Mouse (Mus musculus): ENCODE data around the gene Josd1. TPM values are rescaled to one million over a fixed set of nuclear protein-coding genes. Genes with fewer than 3 reads are reported as not detected.

Gene Josd1
- 54.7 TPM for polyA plus RNA-seq (2017; shearing (Covaris generic))

GRCm38 (mm10) chr15:79687646-79688267 lies at the start of gene Josd1:
Gene Josd1 (minus strand): TSS chr15:79687919.

DNA sequence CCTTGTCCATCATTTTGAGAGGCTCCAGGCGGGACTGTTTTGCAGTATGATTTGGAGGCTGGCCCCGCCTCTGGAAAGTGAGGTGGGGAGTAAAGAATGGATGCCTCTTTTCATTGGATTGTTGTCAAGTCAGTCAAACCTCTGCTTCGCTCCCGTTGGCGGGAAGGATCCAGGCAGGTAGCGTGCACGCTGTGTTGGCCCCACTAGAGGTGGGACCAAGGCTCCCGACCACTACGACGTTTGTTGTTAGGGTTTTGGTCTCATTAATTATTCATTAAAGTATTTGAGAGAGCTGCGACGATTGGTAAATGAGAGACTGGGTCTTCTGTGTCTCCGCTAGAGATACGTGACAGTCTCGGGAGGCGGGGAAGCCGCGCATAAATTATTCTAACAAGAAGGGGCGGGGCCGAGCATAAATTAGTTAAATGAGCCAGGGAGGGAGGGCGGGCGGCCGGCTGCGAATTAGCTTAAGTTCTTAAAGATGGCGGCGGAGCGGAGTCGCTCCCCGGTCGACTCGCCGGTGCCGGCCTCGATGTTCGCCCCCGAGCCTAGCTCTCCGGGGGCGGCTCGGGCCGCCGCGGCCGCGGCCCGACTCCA lies 2.8 kb upstream of the Josd1 start, which contains the start of gene Gtpbp1:
Gtpbp1 (plus strand) TSS at position 420 of the 597 bp plus-strand sequence.

DNA sequence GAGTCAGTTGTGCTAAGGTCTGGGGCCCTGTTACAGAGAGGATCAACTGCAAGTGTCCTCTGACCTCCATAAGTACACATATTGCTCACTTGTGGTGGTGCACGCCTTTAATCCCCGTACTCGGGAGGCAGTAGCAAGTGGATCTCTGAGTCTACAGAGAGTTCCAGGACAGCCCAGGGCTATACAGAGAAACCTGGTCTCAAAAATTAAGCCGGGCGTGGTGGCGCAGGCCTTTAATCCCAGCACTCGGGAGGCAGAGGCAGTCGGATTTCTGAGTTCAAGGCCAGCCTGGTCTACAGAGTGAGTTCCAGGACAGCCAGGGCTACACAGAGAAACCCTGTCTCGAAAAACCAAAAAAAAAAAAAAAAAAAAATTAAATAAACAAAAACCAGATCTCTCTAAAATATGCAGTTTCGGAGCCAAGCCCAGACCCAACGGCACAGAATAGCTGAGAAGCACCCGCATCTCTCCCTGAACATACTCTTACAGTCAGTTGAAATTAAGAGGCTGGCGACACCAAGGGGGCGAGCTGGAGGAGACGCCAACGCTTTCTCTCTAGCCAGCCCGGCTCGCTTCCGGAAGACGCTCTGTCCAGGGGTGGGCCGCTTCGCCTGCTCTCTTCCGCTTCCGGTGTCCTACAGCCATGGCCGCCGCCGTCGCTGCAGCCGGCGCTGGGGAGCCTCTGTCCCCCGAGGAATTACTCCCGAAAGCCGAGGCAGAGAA lies 17.3 kb downstream of the Josd1 start, which contains the start of gene Tomm22:
Tomm22 (plus strand) TSS at position 613 of the 723 bp plus-strand sequence.

GRCm38 (mm10) chr15:79658531-79659375 lies 29.0 kb downstream of the Josd1 start, which contains the start of the genes Fam227a and Cby1:
Gene Fam227a (minus strand): TSS chr15:79658956.
Gene Cby1 (plus strand): TSS chr15:79659199.

Other genes starting within 250 kb of the Josd1 start
- gene Csnk1e, start 232.4 kb downstream of the Josd1 start, polyA plus RNA-seq (2017; shearing (Covaris generic)) = 105 TPM
- gene Kcnj4, start 182.7 kb downstream of the Josd1 start, polyA plus RNA-seq (2017; shearing (Covaris generic)) = not detected
- not detected for gene Kdelr3, start 171.5 kb downstream of the Josd1 start, polyA plus RNA-seq (2017; shearing (Covaris generic))
- 22.4 TPM for gene Ddx17, start 141.2 kb downstream of the Josd1 start, polyA plus RNA-seq (2017; shearing (Covaris generic))
- gene Dmc1, start 82.8 kb downstream of the Josd1 start, polyA plus RNA-seq (2017; shearing (Covaris generic)) = not detected
- not detected for gene Fam227a, start 29.0 kb downstream of the Josd1 start, polyA plus RNA-seq (2017; shearing (Covaris generic))
- gene Cby1, start 28.7 kb downstream of the Josd1 start, polyA plus RNA-seq (2017; shearing (Covaris generic)) = 3.0 TPM
- 180 TPM for gene Tomm22, start 17.1 kb downstream of the Josd1 start, polyA plus RNA-seq (2017; shearing (Covaris generic))
- gene Gtpbp1, start 2.9 kb upstream of the Josd1 start, polyA plus RNA-seq (2017; shearing (Covaris generic)) = 141 TPM
- 76.2 TPM for gene Sun2, start 54.6 kb upstream of the Josd1 start, polyA plus RNA-seq (2017; shearing (Covaris generic))
- gene Dnal4, start 89.9 kb upstream of the Josd1 start, polyA plus RNA-seq (2017; shearing (Covaris generic)) = 5.6 TPM
- gene Nptxr, start 116.8 kb upstream of the Josd1 start, polyA plus RNA-seq (2017; shearing (Covaris generic)) = 0.22 TPM
- not detected for gene Npcd, start 146.3 kb upstream of the Josd1 start, polyA plus RNA-seq (2017; shearing (Covaris generic))
- gene Cbx6, start 146.8 kb upstream of the Josd1 start, polyA plus RNA-seq (2017; shearing (Covaris generic)) = 10.0 TPM
- gene Apobec3, start 203.7 kb upstream of the Josd1 start, polyA plus RNA-seq (2017; shearing (Covaris generic)) = 105 TPM

Data from naive thymus-derived CD4-positive, alpha-beta T cell, adult 5 months (primary cell).